Mouse (Mus musculus): Measurements from ENCODE around the gene Rnase12. TPM values are rescaled to one million over a fixed set of nuclear protein-coding genes. Genes with fewer than 3 reads are reported as not detected.
A peak's percentile ranks its signal among the peaks of the same experiment; 100 is the strongest.
"Not testable (repeated sequence)": the region's sequence is repeated elsewhere in the genome, so short reads cannot be mapped to it uniquely, and the experiment has no call there.

Gene Rnase12
- polyA plus RNA-seq, 2 experiments: 0.14 TPM; not detected in 1

- no peaks in the 10 kb centered on the region for H3K27me3 ChIP-seq (ENCODE audit: control insufficient read depth, insufficient read depth, low read length)
- no peak overlapping the region for H3K9ac ChIP-seq (ENCODE audit: low read depth, low read length, severe bottlenecking)
- H3K27ac ChIP-seq (replicated peaks; ENCODE audit: low read depth, low read length): no peak overlapping the region
- H3K36me3 ChIP-seq (ENCODE audit: control insufficient read depth, insufficient read depth, low read length): no peaks in the 10 kb centered on the region
- 92% methylated on average over 11 of the region's 11 CpGs for WGBS
- DNase-seq (ENCODE audit: low spot score): no peak
- no peak overlapping the region for H3K4me3 ChIP-seq (replicated peaks; ENCODE audit: low read length)
- no peak for TF ChIP-seq POLR2A (IDR thresholded peaks at IDR 0.05; ENCODE audit: borderline replicate concordance, extremely low read depth, insufficient read depth, insufficient read length)
- no peak overlapping the region for H3K4me2 ChIP-seq (replicated peaks; ENCODE audit: low read depth, low read length, severe bottlenecking)
- no peaks in the 10 kb centered on the region for H3K4me1 ChIP-seq (ENCODE audit: control insufficient read depth, insufficient read depth, low read length)
- no peak for ATAC-seq (ENCODE audit: low FRiP score, low read depth)
- no peaks in the 10 kb centered on the region for H3K9me3 ChIP-seq (ENCODE audit: control insufficient read depth, low read length)
Measured at GRCm38 (mm10) chr14:51098921-51099320, 41.5 kb upstream of the Rnase12 start.

- DNase-seq (ENCODE audit: low spot score): peak; percentile 34
- H3K27me3 ChIP-seq (ENCODE audit: control insufficient read depth, insufficient read depth, low read length); H3K4me3 ChIP-seq (replicated peaks; ENCODE audit: low read length); H3K36me3 ChIP-seq (ENCODE audit: control insufficient read depth, insufficient read depth, low read length); ATAC-seq (ENCODE audit: low FRiP score, low read depth); H3K4me2 ChIP-seq (replicated peaks; ENCODE audit: low read depth, low read length, severe bottlenecking); H3K9me3 ChIP-seq (ENCODE audit: control insufficient read depth, low read length); H3K4me1 ChIP-seq (ENCODE audit: control insufficient read depth, insufficient read depth, low read length); H3K9ac ChIP-seq (ENCODE audit: low read depth, low read length, severe bottlenecking); H3K27ac ChIP-seq (replicated peaks; ENCODE audit: low read depth, low read length): not testable (repeated sequence)
- 7% methylated on average over 1 of the region's 1 CpGs for WGBS
Measured at GRCm38 (mm10) chr14:51098300-51098699, 40.8 kb upstream of the Rnase12 start.

GRCm38 (mm10) chr14:51095736-51096524 lies 38.5 kb upstream of the Rnase12 start:
- Histone ChIP-seq H3K4me3 (replicated peaks; ENCODE audit: low read length) (no peak overlapping the region), H3K4me2 (replicated peaks; ENCODE audit: low read depth, low read length, severe bottlenecking) (no peak overlapping the region), H3K9me3 (ENCODE audit: control insufficient read depth, low read length) (no peaks in the 10 kb centered on the region), H3K36me3 (ENCODE audit: control insufficient read depth, insufficient read depth, low read length) (no peaks in the 10 kb centered on the region), H3K9ac (ENCODE audit: low read depth, low read length, severe bottlenecking) (no peak overlapping the region), H3K27me3 (ENCODE audit: control insufficient read depth, insufficient read depth, low read length) (no peaks in the 10 kb centered on the region), H3K4me1 (ENCODE audit: control insufficient read depth, insufficient read depth, low read length) (no peaks in the 10 kb centered on the region), H3K27ac (replicated peaks; ENCODE audit: low read depth, low read length) (no peak overlapping the region)
- DNase-seq (ENCODE audit: low spot score) (no peak), ATAC-seq (ENCODE audit: low FRiP score, low read depth) (no peak)
- no peak for TF ChIP-seq POLR2A (IDR thresholded peaks at IDR 0.05; ENCODE audit: borderline replicate concordance, extremely low read depth, insufficient read depth, insufficient read length)
- WGBS: 60% methylated on average over 9 of the region's 9 CpGs

- Histone ChIP-seq H3K9ac (ENCODE audit: low read depth, low read length, severe bottlenecking) (no peak overlapping the region), H3K36me3 (ENCODE audit: control insufficient read depth, insufficient read depth, low read length) (no peaks in the 10 kb centered on the region), H3K4me1 (ENCODE audit: control insufficient read depth, insufficient read depth, low read length) (no peaks in the 10 kb centered on the region), H3K27me3 (ENCODE audit: control insufficient read depth, insufficient read depth, low read length) (no peaks in the 10 kb centered on the region), H3K4me2 (replicated peaks; ENCODE audit: low read depth, low read length, severe bottlenecking) (no peak overlapping the region), H3K27ac (replicated peaks; ENCODE audit: low read depth, low read length) (no peak overlapping the region), H3K9me3 (ENCODE audit: control insufficient read depth, low read length) (no peaks in the 10 kb centered on the region), H3K4me3 (replicated peaks; ENCODE audit: low read length) (no peak overlapping the region)
- no peak for TF ChIP-seq POLR2A (IDR thresholded peaks at IDR 0.05; ENCODE audit: borderline replicate concordance, extremely low read depth, insufficient read depth, insufficient read length)
- no peak for DNase-seq (ENCODE audit: low spot score)
- 71% methylated on average over 8 of the region's 9 CpGs for WGBS
- no peak for ATAC-seq (ENCODE audit: low FRiP score, low read depth)
Measured at GRCm38 (mm10) chr14:51094921-51095320, 37.5 kb upstream of the Rnase12 start.

GRCm38 (mm10) chr14:51094096-51094875 lies 36.8 kb upstream of the Rnase12 start:
- Histone ChIP-seq H3K27ac (replicated peaks; ENCODE audit: low read depth, low read length) (no peak overlapping the region), H3K4me2 (replicated peaks; ENCODE audit: low read depth, low read length, severe bottlenecking) (no peak overlapping the region), H3K36me3 (ENCODE audit: control insufficient read depth, insufficient read depth, low read length) (no peaks in the 10 kb centered on the region), H3K27me3 (ENCODE audit: control insufficient read depth, insufficient read depth, low read length) (no peaks in the 10 kb centered on the region), H3K9me3 (ENCODE audit: control insufficient read depth, low read length) (no peaks in the 10 kb centered on the region), H3K9ac (ENCODE audit: low read depth, low read length, severe bottlenecking) (no peak overlapping the region), H3K4me3 (replicated peaks; ENCODE audit: low read length) (no peak overlapping the region), H3K4me1 (ENCODE audit: control insufficient read depth, insufficient read depth, low read length) (no peaks in the 10 kb centered on the region)
- DNase-seq (ENCODE audit: low spot score) (no peak), ATAC-seq (ENCODE audit: low FRiP score, low read depth) (no peak)
- no peak for TF ChIP-seq POLR2A (IDR thresholded peaks at IDR 0.05; ENCODE audit: borderline replicate concordance, extremely low read depth, insufficient read depth, insufficient read length)
- WGBS: 73% methylated on average over 5 of the region's 5 CpGs
